ENCODE assay signal across 9 mouse cellular contexts in genomic region chr16:87393813-87394548, GRCm38 (mm10). TPM values are rescaled to one million over a fixed set of nuclear protein-coding genes. Genes with fewer than 3 reads are reported as not detected.
A peak's percentile ranks its signal among the peaks of the same experiment; 100 is the strongest.
DNase-seq lines count a peak whose midpoint lies in the region; ATAC-seq and TF ChIP-seq lines count a peak whose summit lies in the region.
"Had no signal": no experiment of that assay in that cellular context is flagged by ENCODE, and none has a peak within 500 bp of the region (broad histone marks: within the 10 kb centered on the region; RNA-seq: fewer than 3 reads in every experiment).

No protein-coding gene starts in this region.

- in situ Hi-C loops in CH12.LX (cut with MboI; ENCODE audit: low pct_ligation_motif_present, low pct_unique_long_range_greater_than_20kb, low sequenced_read_pairs): loop anchor here (25.0 kb wide), 1 partner anchor 1582 kb away; the partner anchor contains the start of gene Adamts1

- no peaks in the 10 kb centered on the region; the same call in 1 of the 2 replicates for H3K79me2 ChIP-seq in CH12.LX (replicated peaks; ENCODE audit: control insufficient read depth, extremely low read depth, insufficient read depth, poor library complexity, severe bottlenecking)

- ATAC-seq in erythroid progenitor cell, adult 5-6 weeks (replicated peaks; ENCODE audit: low FRiP score, poor library complexity, severe bottlenecking): peak; percentile 71
- ATAC-seq in heart, embryonic 12.5 days (ENCODE audit: insufficient number of reproducible peaks, low FRiP score): 0 out of 2 replicates have a peak, but pooled peaks have one; percentile 33
- ATAC-seq in kidney, embryonic 14.5 days (ENCODE audit: low FRiP score, low TSS enrichment): peak; percentile 93
- peak; percentile 87 for ATAC-seq in limb, embryonic 13.5 days (ENCODE audit: low FRiP score, low read depth)
- ATAC-seq in midbrain, postnatal 0 days (ENCODE audit: low FRiP score): peak; percentile 80
- peak; percentile 53; the same call in 1 of the 2 replicates for ATAC-seq in stomach, embryonic 16.5 days (ENCODE audit: insufficient read depth, low FRiP score)

- DNase-seq in CH12.LX (ENCODE audit: extremely low read depth): peak; percentile 81
- peak; percentile 6 for DNase-seq in brain, embryonic 18.5 days (ENCODE audit: low read depth, low spot score)
- peak; percentile 79 for DNase-seq in midbrain, postnatal 0 days (ENCODE audit: low spot score)

- 43% methylated on average over 16 of the region's 16 CpGs for whole genome bisulfite sequencing in heart, embryonic 12.5 days
- 52% methylated on average over 16 of the region's 16 CpGs for WGBS in kidney, embryonic 14.5 days
- WGBS in limb, embryonic 13.5 days: 51% methylated on average over 16 of the region's 16 CpGs
- WGBS in midbrain, postnatal 0 days: 47% methylated on average over 16 of the region's 16 CpGs
- WGBS in stomach, embryonic 16.5 days: 47% methylated on average over 16 of the region's 16 CpGs

- H3K4me1 ChIP-seq in CH12.LX (ENCODE audit: control insufficient read depth in 1 of 2, insufficient read depth in 2 of 2): peaks cover 7 to 19% of the 10 kb centered on the region in 2 experiments; a peak in 3 of 4 replicates
- H3K4me1 ChIP-seq in heart, embryonic 12.5 days (replicated peaks): 0 out of 2 replicates have a peak, but pooled peaks cover 3% of the 10 kb centered on the region
- no peaks in the 10 kb centered on the region for H3K4me1 ChIP-seq in kidney, embryonic 14.5 days (ENCODE audit: control insufficient read depth, insufficient read depth, low read length)
- H3K4me1 ChIP-seq in limb, embryonic 13.5 days: no peaks in the 10 kb centered on the region
- H3K4me1 ChIP-seq in midbrain, postnatal 0 days (ENCODE audit: insufficient read depth, low read length): no peaks in the 10 kb centered on the region
- H3K4me1 ChIP-seq in stomach, embryonic 16.5 days (ENCODE audit: control insufficient read depth, insufficient read depth, low read length): no peaks in the 10 kb centered on the region
- H3K4me1 ChIP-seq: limb, embryonic 15.5 days had no signal

- dilution Hi-C loops in CH12.LX (cut with MboI; ENCODE audit: extremely low pct_ligation_motif_present, extremely low pct_unique_long_range_greater_than_20kb, low sequenced_read_pairs): no loop called here

- H3K36me3 ChIP-seq in CH12.LX (replicated peaks in 1 of 2; ENCODE audit: control insufficient read depth in 1 of 2, insufficient read depth in 1 of 2, low read length in 1 of 2): peaks cover 57 to 75% of the 10 kb centered on the region in 2 experiments
- peaks cover 66% of the 10 kb centered on the region for H3K36me3 ChIP-seq in heart, embryonic 12.5 days
- peaks cover 53% of the 10 kb centered on the region for H3K36me3 ChIP-seq in kidney, embryonic 14.5 days (ENCODE audit: control insufficient read depth, insufficient read depth, low read length)
- peaks cover 73% of the 10 kb centered on the region for H3K36me3 ChIP-seq in limb, embryonic 13.5 days
- peaks cover 48% of the 10 kb centered on the region for H3K36me3 ChIP-seq in midbrain, postnatal 0 days (ENCODE audit: insufficient read depth, low read length)
- H3K36me3 ChIP-seq in stomach, embryonic 16.5 days (ENCODE audit: control insufficient read depth, insufficient read depth, low read length): peaks cover 4% of the 10 kb centered on the region; the same call in 1 of the 2 replicates

- H3K4me3 ChIP-seq in CH12.LX (replicated peaks in 1 of 3; ENCODE audit: low read depth in 2 of 3, low read length in 2 of 3, poor library complexity in 1 of 3): no peak overlapping the region
- no peak overlapping the region for H3K4me3 ChIP-seq in heart, embryonic 12.5 days
- no peak overlapping the region for H3K4me3 ChIP-seq in kidney, embryonic 14.5 days (ENCODE audit: low read length)
- no peak overlapping the region for H3K4me3 ChIP-seq in limb, embryonic 13.5 days
- H3K4me3 ChIP-seq in midbrain, postnatal 0 days (ENCODE audit: low read depth, low read length): no peak overlapping the region
- H3K4me3 ChIP-seq in stomach, embryonic 16.5 days (replicated peaks; ENCODE audit: low read length): no peak overlapping the region
- H3K4me3 ChIP-seq: limb, embryonic 15.5 days had no signal

- TF ChIP-seq RAD21 in CH12.LX (IDR thresholded peaks at IDR 0.05; ENCODE audit: low read depth, low read length): peak; percentile 78

- TF ChIP-seq POLR2A in CH12.LX (IDR thresholded peaks at IDR 0.05; ENCODE audit: low read depth, low read length): no peak

- H3K9me3 ChIP-seq in CH12.LX (replicated peaks; ENCODE audit: low read length): peaks cover 6% of the 10 kb centered on the region
- no peaks in the 10 kb centered on the region for H3K9me3 ChIP-seq in heart, embryonic 12.5 days (replicated peaks)
- H3K9me3 ChIP-seq in kidney, embryonic 14.5 days (ENCODE audit: control insufficient read depth, low read length): no peaks in the 10 kb centered on the region
- H3K9me3 ChIP-seq in limb, embryonic 13.5 days: no peaks in the 10 kb centered on the region
- no peaks in the 10 kb centered on the region for H3K9me3 ChIP-seq in midbrain, postnatal 0 days (ENCODE audit: low read length)
- no peaks in the 10 kb centered on the region for H3K9me3 ChIP-seq in stomach, embryonic 16.5 days (replicated peaks; ENCODE audit: control insufficient read depth, low read length)
- H3K9me3 ChIP-seq: limb, embryonic 15.5 days had no signal

- peak; percentile 79 to 97 for TF ChIP-seq CTCF in CH12.LX (conservative IDR thresholded peaks at IDR 0.05 in 1 of 2, IDR thresholded peaks at IDR 0.05 in 1 of 2; ENCODE audit: low read depth in 2 of 2, low read length in 2 of 2)
- peak; percentile 83 for TF ChIP-seq CTCF in midbrain, postnatal 0 days (IDR thresholded peaks at IDR 0.05)

- no peak overlapping the region for H3K9ac ChIP-seq in CH12.LX (ENCODE audit: insufficient read depth, low read depth)
- no peak overlapping the region for H3K9ac ChIP-seq in heart, embryonic 12.5 days
- H3K9ac ChIP-seq in kidney, embryonic 14.5 days (ENCODE audit: low read depth, low read length): no peak overlapping the region
- no peak overlapping the region for H3K9ac ChIP-seq in limb, embryonic 13.5 days
- no peak overlapping the region for H3K9ac ChIP-seq in midbrain, postnatal 0 days (replicated peaks; ENCODE audit: low read length, poor library complexity, severe bottlenecking)
- no peak overlapping the region for H3K9ac ChIP-seq in stomach, embryonic 16.5 days (ENCODE audit: low read length)
- H3K9ac ChIP-seq: limb, embryonic 15.5 days had no signal

- H3K27ac ChIP-seq in CH12.LX (ENCODE audit: insufficient read depth, low read depth): no peak overlapping the region
- H3K27ac ChIP-seq in heart, embryonic 12.5 days (ENCODE audit: poor library complexity, severe bottlenecking): no peak overlapping the region
- no peak overlapping the region for H3K27ac ChIP-seq in kidney, embryonic 14.5 days (ENCODE audit: low read depth, low read length)
- no peak overlapping the region for H3K27ac ChIP-seq in limb, embryonic 13.5 days
- H3K27ac ChIP-seq in midbrain, postnatal 0 days (ENCODE audit: low read depth, low read length): no peak overlapping the region
- H3K27ac ChIP-seq in stomach, embryonic 16.5 days (ENCODE audit: low read length): no peak overlapping the region
- H3K27ac ChIP-seq: limb, embryonic 15.5 days had no signal

- TF ChIP-seq EP300 in CH12.LX (IDR thresholded peaks at IDR 0.05; ENCODE audit: low read length): no peak

- no peaks in the 10 kb centered on the region for H3K27me3 ChIP-seq in CH12.LX (replicated peaks)
- no peaks in the 10 kb centered on the region for H3K27me3 ChIP-seq in heart, embryonic 12.5 days (replicated peaks)
- H3K27me3 ChIP-seq in kidney, embryonic 14.5 days (ENCODE audit: control insufficient read depth, insufficient read depth, low read length): no peaks in the 10 kb centered on the region
- H3K27me3 ChIP-seq in limb, embryonic 13.5 days: no peaks in the 10 kb centered on the region
- H3K27me3 ChIP-seq in midbrain, postnatal 0 days (ENCODE audit: insufficient read depth, low read length): no peaks in the 10 kb centered on the region
- no peaks in the 10 kb centered on the region for H3K27me3 ChIP-seq in stomach, embryonic 16.5 days (ENCODE audit: control insufficient read depth, insufficient read depth, low read length)
- H3K27me3 ChIP-seq: limb, embryonic 15.5 days had no signal

- no peak overlapping the region for H3K4me2 ChIP-seq in CH12.LX (ENCODE audit: insufficient read depth, low read depth, poor library complexity, severe bottlenecking)
- H3K4me2 ChIP-seq in heart, embryonic 12.5 days: no peak overlapping the region
- no peak overlapping the region for H3K4me2 ChIP-seq in kidney, embryonic 14.5 days (replicated peaks; ENCODE audit: low read depth, low read length)
- H3K4me2 ChIP-seq in limb, embryonic 13.5 days (replicated peaks): no peak overlapping the region
- no peak overlapping the region for H3K4me2 ChIP-seq in midbrain, postnatal 0 days (ENCODE audit: low read depth, low read length, poor library complexity, severe bottlenecking)
- no peak overlapping the region for H3K4me2 ChIP-seq in stomach, embryonic 16.5 days (ENCODE audit: low read depth, low read length)
- H3K4me2 ChIP-seq: limb, embryonic 15.5 days had no signal

RNA-seq across cellular contexts. Expression of gene Ltn1, which starts 38.4 kb away (rescaled TPM):
- total RNA-seq in CH12.LX (2012; rRNA removed) (21.5 and 22.8 TPM in 2 replicates), CH12.LX (2014; rRNA removed) (30.8 and 33.0 TPM in 2 replicates)
- 31.8 and 34.6 TPM in 2 replicates for polyA plus RNA-seq in CH12.LX (2012; ENCODE audit: insufficient read length, low read depth)
- total RNA-seq in erythroid progenitor cell, adult 5-6 weeks (2015; ENCODE audit: low replicate concordance): 12.6 and 19.1 TPM in 2 replicates
- 11.9 and 14.1 TPM in 2 replicates for total RNA-seq in erythroid progenitor cell, adult 5-6 weeks (2017; ENCODE audit: low replicate concordance)
- 26.6 and 29.6 TPM in 2 replicates for polyA plus RNA-seq in heart, embryonic 12.5 days (2016; fragmentation: Nextera tagmentation; extraction: Ambion mirVana)
- polyA plus RNA-seq in kidney, embryonic 14.5 days (2014; fragmentation: Nextera tagmentation; extraction: Ambion mirVana): 18.2 and 36.2 TPM in 2 replicates
- polyA plus RNA-seq in limb, embryonic 13.5 days (2015; fragmentation: Nextera tagmentation; extraction: Ambion mirVana): 26.9 and 29.5 TPM in 2 replicates
- total RNA-seq in midbrain, postnatal 0 days (2014; rRNA removed): 18.5 and 22.8 TPM in 2 replicates
- polyA plus RNA-seq in midbrain, postnatal 0 days (2015; fragmentation: Nextera tagmentation; extraction: Ambion mirVana): 16.0 and 17.5 TPM in 2 replicates
- polyA plus RNA-seq in stomach, embryonic 16.5 days (2015; fragmentation: Nextera tagmentation; extraction: Ambion mirVana): 27.9 and 28.8 TPM in 2 replicates

RNA-seq across cellular contexts. Expression of gene N6amt1, which starts 40.0 kb away (rescaled TPM):
- total RNA-seq in CH12.LX (2012; rRNA removed) (10.8 and 11.8 TPM in 2 replicates), CH12.LX (2014; rRNA removed) (23.3 and 23.9 TPM in 2 replicates)
- 18.1 and 18.2 TPM in 2 replicates for polyA plus RNA-seq in CH12.LX (2012; ENCODE audit: insufficient read length, low read depth)
- 2.9 and 3.2 TPM in 2 replicates for total RNA-seq in erythroid progenitor cell, adult 5-6 weeks (2015; ENCODE audit: low replicate concordance)
- 1.9 and 2.0 TPM in 2 replicates for total RNA-seq in erythroid progenitor cell, adult 5-6 weeks (2017; ENCODE audit: low replicate concordance)
- 22.5 and 24.4 TPM in 2 replicates for polyA plus RNA-seq in heart, embryonic 12.5 days (2016; fragmentation: Nextera tagmentation; extraction: Ambion mirVana)
- polyA plus RNA-seq in kidney, embryonic 14.5 days (2014; fragmentation: Nextera tagmentation; extraction: Ambion mirVana): 37.7 and 38.3 TPM in 2 replicates
- polyA plus RNA-seq in limb, embryonic 13.5 days (2015; fragmentation: Nextera tagmentation; extraction: Ambion mirVana): 32.6 and 35.6 TPM in 2 replicates
- total RNA-seq in midbrain, postnatal 0 days (2014; rRNA removed): 10.9 and 18.5 TPM in 2 replicates
- polyA plus RNA-seq in midbrain, postnatal 0 days (2015; fragmentation: Nextera tagmentation; extraction: Ambion mirVana): 31.5 and 34.4 TPM in 2 replicates
- polyA plus RNA-seq in stomach, embryonic 16.5 days (2015; fragmentation: Nextera tagmentation; extraction: Ambion mirVana): 19.2 and 19.9 TPM in 2 replicates

RNA-seq across cellular contexts. Expression of gene Rwdd2b, which starts 46.4 kb away (rescaled TPM):
- total RNA-seq in CH12.LX (2012; rRNA removed) (14.2 and 17.6 TPM in 2 replicates), CH12.LX (2014; rRNA removed) (35.9 and 37.9 TPM in 2 replicates)
- polyA plus RNA-seq in CH12.LX (2012; ENCODE audit: insufficient read length, low read depth): 32.5 and 35.9 TPM in 2 replicates
- total RNA-seq in erythroid progenitor cell, adult 5-6 weeks (2015; ENCODE audit: low replicate concordance): 1.3 TPM in 1 of 2 replicates, not detected in the other
- 1.4 and 4.2 TPM in 2 replicates for total RNA-seq in erythroid progenitor cell, adult 5-6 weeks (2017; ENCODE audit: low replicate concordance)
- polyA plus RNA-seq in heart, embryonic 12.5 days (2016; fragmentation: Nextera tagmentation; extraction: Ambion mirVana): 11.3 and 13.1 TPM in 2 replicates
- 9.5 and 13.7 TPM in 2 replicates for polyA plus RNA-seq in kidney, embryonic 14.5 days (2014; fragmentation: Nextera tagmentation; extraction: Ambion mirVana)
- 10.3 and 11.5 TPM in 2 replicates for polyA plus RNA-seq in limb, embryonic 13.5 days (2015; fragmentation: Nextera tagmentation; extraction: Ambion mirVana)
- 7.9 and 11.3 TPM in 2 replicates for total RNA-seq in midbrain, postnatal 0 days (2014; rRNA removed)
- 17.0 and 18.7 TPM in 2 replicates for polyA plus RNA-seq in midbrain, postnatal 0 days (2015; fragmentation: Nextera tagmentation; extraction: Ambion mirVana)
- 10.7 and 12.0 TPM in 2 replicates for polyA plus RNA-seq in stomach, embryonic 16.5 days (2015; fragmentation: Nextera tagmentation; extraction: Ambion mirVana)

Comparison
In these comparisons a context has a peak if more than half of its experiments do, and no peak if none do; other contexts are left out.
1. DNase-seq: peak in every context shown above with its lines; median percentile 81 in CH12.LX; 79 in midbrain, postnatal 0 days; 6 in brain, embryonic 18.5 days.
2. ATAC-seq: peak in every context shown above with its lines; median percentile 93 in kidney, embryonic 14.5 days; 87 in limb, embryonic 13.5 days; 80 in midbrain, postnatal 0 days; 71 in erythroid progenitor cell, adult 5-6 weeks; 53 in stomach, embryonic 16.5 days; 33 in heart, embryonic 12.5 days.